Mouse (Mus musculus): Measurements from ENCODE around the gene G430095P16Rik. TPM values are rescaled to one million over a fixed set of nuclear protein-coding genes. Genes with fewer than 3 reads are reported as not detected.

G430095P16Rik gene
- polyA plus RNA-seq, 1 experiment from 2014 or later = 2.5 TPM

- H3K27ac ChIP-seq = peak overlapping the region; percentile 95
- peak overlapping the region; percentile 82 for H3K4me2 ChIP-seq (ENCODE audit: low read length)
- DNase-seq (ENCODE audit: low spot score) (peak; percentile 64), ATAC-seq (replicated peaks; ENCODE audit: low FRiP score, low read depth) (peak; percentile 17; the same call in 1 of the 2 replicates)
- H3K4me3 ChIP-seq (replicated peaks; ENCODE audit: low read depth, low read length) = peak overlapping the region; percentile 100
- H3K36me3 ChIP-seq (ENCODE audit: insufficient read depth, low read length) = peaks cover 2% of the 10 kb centered on the region; the same call in 1 of the 2 replicates
- H3K9me3 ChIP-seq (replicated peaks; ENCODE audit: low read length) = no peaks in the 10 kb centered on the region
- H3K4me1 ChIP-seq (replicated peaks; ENCODE audit: insufficient read depth, low read length) = peaks cover 27% of the 10 kb centered on the region
- H3K27me3 ChIP-seq (ENCODE audit: insufficient read depth, low read length) = no peaks in the 10 kb centered on the region
- 1% methylated on average over 50 of the region's 62 CpGs for WGBS
- peak overlapping the region; percentile 97 for H3K9ac ChIP-seq (ENCODE audit: low read depth, low read length)
- no peak; the same call in 1 of the 2 replicates for TF ChIP-seq CTCF (IDR thresholded peaks at IDR 0.05; ENCODE audit: low read depth)
Measured at GRCm38 (mm10) chr8:84687003-84687704, 35.7 kb upstream of the G430095P16Rik start.

- DNase-seq (ENCODE audit: low spot score) = peak; percentile 97
- H3K9me3 ChIP-seq (replicated peaks; ENCODE audit: low read length) = no peaks in the 10 kb centered on the region
- peak within 1 kb of the TSS; percentile 82 for H3K4me2 ChIP-seq (ENCODE audit: low read length)
- TF ChIP-seq CTCF (IDR thresholded peaks at IDR 0.05; ENCODE audit: low read depth) = 0 out of 2 replicates have a peak, but pooled peaks have one; percentile 7
- peak within 1 kb of the TSS; percentile 95 for H3K27ac ChIP-seq
- peak; percentile 75 for ATAC-seq (replicated peaks; ENCODE audit: low FRiP score, low read depth)
- under 1% methylated on average over 30 of the region's 37 CpGs for WGBS
- H3K4me3 ChIP-seq (replicated peaks; ENCODE audit: low read depth, low read length) = peak within 1 kb of the TSS; percentile 100
- peaks cover 27% of the 10 kb centered on the region for H3K4me1 ChIP-seq (replicated peaks; ENCODE audit: insufficient read depth, low read length)
- H3K9ac ChIP-seq (ENCODE audit: low read depth, low read length) = peak within 1 kb of the TSS; percentile 97
- peaks cover 8% of the 10 kb centered on the region; the same call in 1 of the 2 replicates for H3K36me3 ChIP-seq (ENCODE audit: insufficient read depth, low read length)
- no peaks in the 10 kb centered on the region for H3K27me3 ChIP-seq (ENCODE audit: insufficient read depth, low read length)
Measured at GRCm38 (mm10) chr8:84687705-84688100, 35.1 kb upstream of the G430095P16Rik start, which contains the start of gene Nacc1. Gene Nacc1, minus strand, starts transcription at chr8:84687862.

GRCm38 (mm10) chr8:84689091-84689915 is 33.5 kb upstream of the G430095P16Rik start:
- ATAC-seq (replicated peaks; ENCODE audit: low FRiP score, low read depth) (peak; percentile 89), DNase-seq (ENCODE audit: low spot score) (peak; percentile 97)
- H3K36me3 ChIP-seq (ENCODE audit: insufficient read depth, low read length) = peaks cover 22% of the 10 kb centered on the region; the same call in 1 of the 2 replicates
- TF ChIP-seq CTCF (IDR thresholded peaks at IDR 0.05; ENCODE audit: low read depth) = peak; percentile 29; the same call in 1 of the 2 replicates
- H3K9ac ChIP-seq (ENCODE audit: low read depth, low read length) = peak overlapping the region; percentile 78
- H3K27ac ChIP-seq = peak overlapping the region; percentile 71
- H3K9me3 ChIP-seq (replicated peaks; ENCODE audit: low read length) = no peaks in the 10 kb centered on the region
- no peaks in the 10 kb centered on the region for H3K27me3 ChIP-seq (ENCODE audit: insufficient read depth, low read length)
- peak overlapping the region; percentile 87 for H3K4me2 ChIP-seq (ENCODE audit: low read length)
- H3K4me1 ChIP-seq (replicated peaks; ENCODE audit: insufficient read depth, low read length) = peaks cover 27% of the 10 kb centered on the region
- under 1% methylated on average over 47 of the region's 47 CpGs for WGBS
- H3K4me3 ChIP-seq (replicated peaks; ENCODE audit: low read depth, low read length) = peak overlapping the region; percentile 77

GRCm38 (mm10) chr8:84693332-84693731 is 29.5 kb upstream of the G430095P16Rik start:
- H3K4me1 ChIP-seq (replicated peaks; ENCODE audit: insufficient read depth, low read length) = peaks cover 12% of the 10 kb centered on the region
- no peak overlapping the region for H3K27ac ChIP-seq
- H3K36me3 ChIP-seq (ENCODE audit: insufficient read depth, low read length) = peaks cover 43% of the 10 kb centered on the region; the same call in 1 of the 2 replicates
- H3K27me3 ChIP-seq (ENCODE audit: insufficient read depth, low read length) = no peaks in the 10 kb centered on the region
- ATAC-seq (replicated peaks; ENCODE audit: low FRiP score, low read depth) (no peak), DNase-seq (ENCODE audit: low spot score) (no peak)
- H3K4me2 ChIP-seq (ENCODE audit: low read length) = no peak overlapping the region
- no peaks in the 10 kb centered on the region for H3K9me3 ChIP-seq (replicated peaks; ENCODE audit: low read length)
- no peak for TF ChIP-seq CTCF (IDR thresholded peaks at IDR 0.05; ENCODE audit: low read depth)
- no peak overlapping the region for H3K4me3 ChIP-seq (replicated peaks; ENCODE audit: low read depth, low read length)
- WGBS = 74% methylated on average over 4 of the region's 4 CpGs
- no peak overlapping the region for H3K9ac ChIP-seq (ENCODE audit: low read depth, low read length)

- Histone ChIP-seq H3K4me3 (replicated peaks; ENCODE audit: low read depth, low read length) (no peak overlapping the region), H3K4me2 (ENCODE audit: low read length) (no peak overlapping the region), H3K9me3 (replicated peaks; ENCODE audit: low read length) (no peaks in the 10 kb centered on the region), H3K9ac (ENCODE audit: low read depth, low read length) (no peak overlapping the region), H3K36me3 (ENCODE audit: insufficient read depth, low read length) (peaks cover 46% of the 10 kb centered on the region; the same call in 1 of the 2 replicates), H3K27ac (no peak overlapping the region), H3K27me3 (ENCODE audit: insufficient read depth, low read length) (no peaks in the 10 kb centered on the region), H3K4me1 (replicated peaks; ENCODE audit: insufficient read depth, low read length) (peaks cover 2% of the 10 kb centered on the region)
- no peak for DNase-seq (ENCODE audit: low spot score)
- no peak for TF ChIP-seq CTCF (IDR thresholded peaks at IDR 0.05; ENCODE audit: low read depth)
- WGBS = 90% methylated on average over 6 of the region's 6 CpGs
- ATAC-seq (replicated peaks; ENCODE audit: low FRiP score, low read depth) = no peak
Measured at GRCm38 (mm10) chr8:84695140-84695539, 27.7 kb upstream of the G430095P16Rik start.
